Mouse (Mus musculus): Measurements from ENCODE around the gene Eif4a3.

GRCm38 (mm10) chr11:119267241-119267674 is 32.6 kb downstream of the Eif4a3 start:
- TF ChIP-seq CTCF (IDR thresholded peaks at IDR 0.05; ENCODE audit: low read depth, low read length) (no peak), TAL1 (conservative IDR thresholded peaks at IDR 0.05; ENCODE audit: low read depth, low read length) (no peak), GATA1 (IDR thresholded peaks at IDR 0.05; ENCODE audit: borderline replicate concordance, low read length) (no peak), POLR2AphosphoS5 (IDR thresholded peaks at IDR 0.05; ENCODE audit: insufficient replicate concordance, low read depth, low read length) (no peak), GATA2 (IDR thresholded peaks at IDR 0.05; ENCODE audit: borderline replicate concordance, low read depth, low read length) (no peak)
